Mouse (Mus musculus): Measurements from ENCODE around the gene Lifr.

- no peak for TF ChIP-seq CTCF (IDR thresholded peaks at IDR 0.05)
- no peak for TF ChIP-seq POLR2A (IDR thresholded peaks at IDR 0.05; ENCODE audit: insufficient read depth, low read depth, low read length)
Observed at GRCm38 (mm10) chr15:7167906-7168532, 77.6 kb downstream of the Lifr start.

Data from heart, adult 2 months (tissue).